Mouse (Mus musculus) forebrain, postnatal 0 days (tissue): ENCODE measurements around the gene Mapk6. TPM values are rescaled to one million over a fixed set of nuclear protein-coding genes. Genes with fewer than 3 reads are reported as not detected.

ENCODE experiments used
- ATAC-seq: fragments of 200-750 bp; cut with Nextera tagmentation; 2 replicates; pipeline ENCODE4 v1.8.0; 2017; ENCODE audit warnings: mild to moderate bottlenecking, moderate library complexity
- DNase-seq: peaks from one replicate; pipeline ENCODE4 v3.0.0-alpha.2; 2015
- H3K27ac ChIP-seq: fragments of 300-500 bp; sonication (generic); 2 replicates; pipeline ENCODE4 v1.5.1; 2014; ENCODE audit warnings: low read depth, mild to moderate bottlenecking, antibody characterized with exemption, low read length, moderate library complexity, mixed read lengths
- H3K27me3 ChIP-seq: fragments of 300-500 bp; sonication (generic); 2 replicates; pipeline ENCODE4 v1.6.1; 2014; ENCODE audit warnings: mild to moderate bottlenecking, low read length, mixed read lengths; ENCODE audit not compliant: insufficient read depth
- H3K36me3 ChIP-seq: fragments of 300-500 bp; sonication (generic); 2 replicates; pipeline ENCODE4 v1.6.1; 2014; ENCODE audit warnings: mild to moderate bottlenecking, moderate library complexity; ENCODE audit not compliant: insufficient read depth
- H3K4me1 ChIP-seq: fragments of 300-500 bp; sonication (generic); 2 replicates; pipeline ENCODE4 v1.6.1; 2014; ENCODE audit warnings: antibody characterized with exemption; ENCODE audit not compliant: insufficient read depth
- H3K4me2 ChIP-seq: fragments of 300-500 bp; sonication (generic); 2 replicates; pipeline ENCODE4 v1.6.1; 2014; ENCODE audit warnings: low read depth, mild to moderate bottlenecking, moderate library complexity
- H3K4me3 ChIP-seq: fragments of 300-500 bp; sonication (generic); 2 replicates; pipeline ENCODE4 v1.5.1; 2014; ENCODE audit warnings: low read depth, low read length, mixed read lengths
- H3K9ac ChIP-seq: fragments of 300-500 bp; sonication (generic); 2 replicates; pipeline ENCODE4 v1.6.1; 2014; ENCODE audit warnings: mild to moderate bottlenecking
- H3K9me3 ChIP-seq: fragments of 300-500 bp; sonication (generic); 2 replicates; pipeline ENCODE4 v1.6.1; 2016; ENCODE audit warnings: low read length
- CTCF ChIP-seq: sonication (generic); IDR thresholded peaks from 2 replicates; pipeline ENCODE4 v1.5.1; 2016; ENCODE audit warnings: antibody characterized with exemption, control low read depth, low read depth
- WGBS: fragments of 180-500 bp; shearing (Covaris S2); extraction: QIAGEN DNeasy Blood & Tissue Kit; methylation state at CpG from one replicate; pipeline ENCODE4 v1.1.7; 2014; 5-methylcytosine and 5-hydroxymethylcytosine counted together
- polyA plus RNA-seq: library from polyadenylated mRNA; unstranded; fragments of >200 nt; fragmentation: Nextera tagmentation; extraction: Ambion mirVana; gene quantifications from 2 replicates; pipeline ENCODE4 v1.2.1, GENCODE M21; 2015
- total RNA-seq: library from RNA; depleted of rRNA; stranded (reverse); fragments of >200 nt; gene quantifications from 2 replicates; pipeline ENCODE4 v1.2.3, GENCODE M21; 2014

The Mapk6 gene
- total and polyA plus RNA-seq, 2 experiments from 2014 or later: 94.2 to 157 TPM

GRCm38 (mm10) chr9:75363001-75363400 is 46.8 kb downstream of the Mapk6 start:
- Histone ChIP-seq H3K9ac (no peak overlapping the region), H3K4me2 (no peak overlapping the region), H3K27me3 (no peaks in the 10 kb centered on the region), H3K27ac (no peak overlapping the region), H3K36me3 (no peaks in the 10 kb centered on the region), H3K4me1 (no peaks in the 10 kb centered on the region), H3K9me3 (no peaks in the 10 kb centered on the region), H3K4me3 (no peak overlapping the region)
- no peak for TF ChIP-seq CTCF
- ATAC-seq (no peak), DNase-seq (no peak)
- 87% methylated on average over 5 of the region's 5 CpGs for WGBS

- H3K4me1 ChIP-seq: no peaks in the 10 kb centered on the region
- no peak overlapping the region for H3K9ac ChIP-seq
- no peak for TF ChIP-seq CTCF
- no peaks in the 10 kb centered on the region for H3K27me3 ChIP-seq
- no peaks in the 10 kb centered on the region for H3K36me3 ChIP-seq
- ATAC-seq (no peak), DNase-seq (no peak)
- H3K4me2 ChIP-seq: no peak overlapping the region
- no peaks in the 10 kb centered on the region for H3K9me3 ChIP-seq
- 85% methylated on average over 4 of the region's 4 CpGs for WGBS
- no peak overlapping the region for H3K4me3 ChIP-seq
- H3K27ac ChIP-seq: no peak overlapping the region
Observed at GRCm38 (mm10) chr9:75362201-75362600, 47.6 kb downstream of the Mapk6 start.

GRCm38 (mm10) chr9:75361699-75362098 is 48.1 kb downstream of the Mapk6 start:
- Histone ChIP-seq H3K36me3 (no peaks in the 10 kb centered on the region), H3K4me1 (no peaks in the 10 kb centered on the region), H3K27me3 (no peaks in the 10 kb centered on the region), H3K9me3 (no peaks in the 10 kb centered on the region), H3K4me2 (no peak overlapping the region), H3K4me3 (no peak overlapping the region), H3K27ac (no peak overlapping the region), H3K9ac (no peak overlapping the region)
- TF ChIP-seq CTCF: peak; percentile 72
- DNase-seq: peak; percentile 56
- WGBS: 43% methylated on average over 5 of the region's 5 CpGs
- no peak for ATAC-seq

- WGBS: 72% methylated on average over 9 of the region's 9 CpGs
- H3K9me3 ChIP-seq: no peaks in the 10 kb centered on the region
- TF ChIP-seq CTCF: no peak
- no peaks in the 10 kb centered on the region for H3K36me3 ChIP-seq
- H3K4me3 ChIP-seq: no peak overlapping the region
- peak; percentile 71 for ATAC-seq
- no peaks in the 10 kb centered on the region for H3K27me3 ChIP-seq
- H3K4me1 ChIP-seq: no peaks in the 10 kb centered on the region
- H3K27ac ChIP-seq: no peak overlapping the region
- H3K9ac ChIP-seq: no peak overlapping the region
- DNase-seq: peak; percentile 33
- no peak overlapping the region for H3K4me2 ChIP-seq
Observed at GRCm38 (mm10) chr9:75357087-75357654, 52.6 kb downstream of the Mapk6 start.

GRCm38 (mm10) chr9:75355783-75356182 is 54.0 kb downstream of the Mapk6 start:
- Histone ChIP-seq H3K36me3 (no peaks in the 10 kb centered on the region), H3K4me1 (no peaks in the 10 kb centered on the region), H3K4me3 (no peak overlapping the region), H3K4me2 (no peak overlapping the region), H3K27me3 (no peaks in the 10 kb centered on the region), H3K27ac (no peak overlapping the region), H3K9ac (no peak overlapping the region), H3K9me3 (no peaks in the 10 kb centered on the region)
- DNase-seq: no peak
- 88% methylated on average over 4 of the region's 4 CpGs for WGBS
- no peak for ATAC-seq
- no peak for TF ChIP-seq CTCF

- no peaks in the 10 kb centered on the region for H3K9me3 ChIP-seq
- no peak overlapping the region for H3K4me2 ChIP-seq
Observed at GRCm38 (mm10) chr9:75353094-75353493, 56.7 kb downstream of the Mapk6 start.

GRCm38 (mm10) chr9:75348641-75349040 is 61.2 kb downstream of the Mapk6 start:
- no peak overlapping the region for H3K27ac ChIP-seq
- H3K9me3 ChIP-seq: no peaks in the 10 kb centered on the region
- peaks cover 27% of the 10 kb centered on the region for H3K36me3 ChIP-seq
- H3K4me2 ChIP-seq: no peak overlapping the region
- TF ChIP-seq CTCF: no peak
- WGBS: 13% methylated on average over 3 of the region's 3 CpGs
- H3K27me3 ChIP-seq: no peaks in the 10 kb centered on the region
- ATAC-seq (no peak), DNase-seq (no peak)
- H3K4me1 ChIP-seq: no peaks in the 10 kb centered on the region
- H3K9ac ChIP-seq: no peak overlapping the region
- no peak overlapping the region for H3K4me3 ChIP-seq

More at GRCm38 (mm10) chr9:75353094-75353493, 56.7 kb downstream of the Mapk6 start:
- no peak overlapping the region for H3K4me3 ChIP-seq
- DNase-seq: no peak
- H3K36me3 ChIP-seq: no peaks in the 10 kb centered on the region
- ATAC-seq: no peak
- H3K9ac ChIP-seq: no peak overlapping the region
- no peak for TF ChIP-seq CTCF
- no peaks in the 10 kb centered on the region for H3K27me3 ChIP-seq
- 75% methylated on average over 8 of the region's 8 CpGs for whole genome bisulfite sequencing
- H3K4me1 ChIP-seq: no peaks in the 10 kb centered on the region
- no peak overlapping the region for H3K27ac ChIP-seq

- no peak overlapping the region for H3K27ac ChIP-seq
- peaks cover 32% of the 10 kb centered on the region for H3K36me3 ChIP-seq
- no peaks in the 10 kb centered on the region for H3K27me3 ChIP-seq
- no peak overlapping the region for H3K9ac ChIP-seq
- H3K4me1 ChIP-seq: no peaks in the 10 kb centered on the region
- H3K9me3 ChIP-seq: no peaks in the 10 kb centered on the region
- H3K4me2 ChIP-seq: no peak overlapping the region
- H3K4me3 ChIP-seq: no peak overlapping the region
- ATAC-seq: no peak
- no peak for DNase-seq
- TF ChIP-seq CTCF: no peak
- 88% methylated on average over 17 of the region's 17 CpGs for WGBS
Observed at GRCm38 (mm10) chr9:75348066-75348465, 61.7 kb downstream of the Mapk6 start.
